Mouse (Mus musculus) left cerebral cortex, adult 9 months (tissue): ENCODE measurements around the gene Tnrc6a.

ENCODE experiments used
- DNase-seq, 2 experiments: peaks; one replicate each; pipeline ENCODE4 v3.0.0; 2022; ENCODE audit warnings: low spot score in 2 of 2

Gene Tnrc6a

GRCm38 (mm10) chr7:123225159-123225558 is 101.5 kb downstream of the Tnrc6a start:
- no peak for DNase-seq

DNA sequence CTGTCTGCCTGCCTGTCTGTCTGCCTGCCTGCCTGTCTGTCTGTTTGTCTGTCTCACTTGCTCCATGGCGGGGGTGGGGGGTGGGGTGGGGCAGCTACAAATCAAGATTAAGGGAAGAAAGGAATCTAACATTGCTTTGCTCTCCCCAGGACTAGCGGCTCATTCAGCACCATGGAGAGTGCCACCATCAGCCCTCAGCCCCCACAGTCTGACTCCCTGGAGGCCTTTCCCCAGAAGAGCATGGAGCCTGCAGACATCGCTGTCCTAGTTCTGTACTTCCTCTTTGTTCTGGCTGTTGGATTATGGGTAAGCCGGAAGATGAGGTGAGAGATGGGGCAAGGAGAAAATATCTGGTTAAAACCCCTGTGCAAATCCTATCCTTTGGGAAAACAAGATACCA is 111.8 kb downstream of the Tnrc6a start:
- no peak for DNase-seq

DNA sequence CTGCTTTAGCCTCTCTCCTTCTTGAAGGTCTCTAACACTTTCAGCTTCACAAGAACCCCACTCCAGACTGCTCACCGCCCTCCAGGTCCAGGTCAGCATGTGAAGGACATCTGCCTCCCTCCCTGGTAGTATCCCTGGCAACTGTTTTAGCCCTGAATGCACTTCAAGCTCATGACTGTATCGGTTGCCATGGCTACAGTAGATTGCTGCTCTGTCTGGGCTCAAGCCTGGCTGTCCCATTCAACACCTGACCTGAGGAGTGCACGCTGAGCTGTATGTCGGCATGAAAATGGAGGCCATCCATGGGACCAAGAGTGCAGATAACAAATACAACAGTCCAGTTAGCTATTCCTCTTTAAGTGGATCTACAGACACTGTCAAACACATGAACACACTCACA is 114.9 kb downstream of the Tnrc6a start:
- no peak for DNase-seq

GRCm38 (mm10) chr7:123240064-123240463 is 116.4 kb downstream of the Tnrc6a start:
- no peak for DNase-seq

GRCm38 (mm10) chr7:123242241-123242640 is 118.6 kb downstream of the Tnrc6a start:
- DNase-seq = no peak

GRCm38 (mm10) chr7:123244833-123245232 is 121.1 kb downstream of the Tnrc6a start:
- no peak for DNase-seq
